Mouse (Mus musculus): Measurements from ENCODE around the gene Msh5. TPM values are rescaled to one million over a fixed set of nuclear protein-coding genes. Genes with fewer than 3 reads are reported as not detected.

The Msh5 gene
- polyA plus RNA-seq, 1 experiment from 2014 or later: 0.50 TPM

- Histone ChIP-seq H3K4me3 (ENCODE audit: inconsistent target) (no peak overlapping the region), H3K79me2 (ENCODE audit: inconsistent target) (no peaks in the 10 kb centered on the region), H3K36me3 (ENCODE audit: inconsistent target) (no peaks in the 10 kb centered on the region), H3K27ac (no peak overlapping the region)
- 65% methylated on average over 9 of the region's 9 CpGs for WGBS (ENCODE audit: missing documents)
These were observed 33.2 kb upstream of the Msh5 start for GRCm38 (mm10) chr17:35079778-35080177.

- peak within 1 kb of the TSS; percentile 19; the same call in 1 of the 2 replicates for H3K27ac ChIP-seq
- peak within 1 kb of the TSS; percentile 29 for H3K4me3 ChIP-seq (ENCODE audit: inconsistent target)
- no peaks in the 10 kb centered on the region for H3K79me2 ChIP-seq (ENCODE audit: inconsistent target)
- 2% methylated on average over 14 of the region's 14 CpGs for WGBS (ENCODE audit: missing documents)
- H3K36me3 ChIP-seq (ENCODE audit: inconsistent target): no peaks in the 10 kb centered on the region
These were observed 31.3 kb upstream of the Msh5 start, which contains the start of gene Ly6g6d for GRCm38 (mm10) chr17:35077786-35078233. Ly6g6d (minus strand) TSS chr17:35078065.

- Histone ChIP-seq H3K27ac (0 out of 2 replicates have a peak overlapping the region, but pooled peaks have one; percentile 19), H3K4me3 (ENCODE audit: inconsistent target) (peak overlapping the region; percentile 29), H3K79me2 (ENCODE audit: inconsistent target) (no peaks in the 10 kb centered on the region), H3K36me3 (ENCODE audit: inconsistent target) (no peaks in the 10 kb centered on the region)
- 28% methylated on average over 2 of the region's 2 CpGs for WGBS (ENCODE audit: missing documents)
These were observed 30.7 kb upstream of the Msh5 start for GRCm38 (mm10) chr17:35077285-35077684.

- WGBS (ENCODE audit: missing documents): 68% methylated on average over 10 of the region's 10 CpGs
- H3K4me3 ChIP-seq (ENCODE audit: inconsistent target): peak within 1 kb of the TSS; percentile 29
- H3K27ac ChIP-seq: peak within 1 kb of the TSS; percentile 19; the same call in 1 of the 2 replicates
- H3K79me2 ChIP-seq (ENCODE audit: inconsistent target): no peaks in the 10 kb centered on the region
- H3K36me3 ChIP-seq (ENCODE audit: inconsistent target): no peaks in the 10 kb centered on the region
These were observed 30.1 kb upstream of the Msh5 start, which contains the start of gene Ly6g6e for GRCm38 (mm10) chr17:35076507-35077176. Ly6g6e (plus strand) TSS chr17:35076902.

- no peaks in the 10 kb centered on the region for H3K79me2 ChIP-seq (ENCODE audit: inconsistent target)
- H3K4me3 ChIP-seq (ENCODE audit: inconsistent target): no peak overlapping the region
- WGBS (ENCODE audit: missing documents): 18% methylated on average over 17 of the region's 17 CpGs
- no peaks in the 10 kb centered on the region for H3K36me3 ChIP-seq (ENCODE audit: inconsistent target)
- no peak overlapping the region for H3K27ac ChIP-seq
These were observed 27.6 kb upstream of the Msh5 start for GRCm38 (mm10) chr17:35074097-35074496.

- WGBS (ENCODE audit: missing documents): 85% methylated on average over 8 of the region's 9 CpGs
- Histone ChIP-seq H3K79me2 (ENCODE audit: inconsistent target) (no peaks in the 10 kb centered on the region), H3K4me3 (ENCODE audit: inconsistent target) (no peak overlapping the region), H3K27ac (no peak overlapping the region), H3K36me3 (ENCODE audit: inconsistent target) (no peaks in the 10 kb centered on the region)
These were observed 24.9 kb upstream of the Msh5 start for GRCm38 (mm10) chr17:35071454-35071853.

GRCm38 (mm10) chr17:35070556-35071229, 24.1 kb upstream of the Msh5 start:
- Histone ChIP-seq H3K79me2 (ENCODE audit: inconsistent target) (no peaks in the 10 kb centered on the region), H3K27ac (no peak overlapping the region), H3K4me3 (ENCODE audit: inconsistent target) (no peak overlapping the region), H3K36me3 (ENCODE audit: inconsistent target) (no peaks in the 10 kb centered on the region)
- WGBS (ENCODE audit: missing documents): 57% methylated on average over 5 of the region's 6 CpGs

- Histone ChIP-seq H3K4me3 (ENCODE audit: inconsistent target) (no peak overlapping the region), H3K27ac (no peak overlapping the region)
These were observed 21.8 kb upstream of the Msh5 start for GRCm38 (mm10) chr17:35068213-35068914.

GRCm38 (mm10) chr17:35066084-35066483, 19.5 kb upstream of the Msh5 start, which contains the start of gene Mpig6b:
Mpig6b (minus strand) TSS chr17:35066184.
- Histone ChIP-seq H3K79me2 (ENCODE audit: inconsistent target) (no peaks in the 10 kb centered on the region), H3K27ac (no peak within 1 kb of the TSS), H3K36me3 (ENCODE audit: inconsistent target) (no peaks in the 10 kb centered on the region), H3K4me3 (ENCODE audit: inconsistent target) (peak within 1 kb of the TSS; percentile 10; the same call in 1 of the 2 replicates)
- WGBS (ENCODE audit: missing documents): 82% methylated on average over 8 of the region's 10 CpGs

More at GRCm38 (mm10) chr17:35068213-35068914, 21.8 kb upstream of the Msh5 start:
- H3K36me3 ChIP-seq (ENCODE audit: inconsistent target): no peaks in the 10 kb centered on the region
- H3K79me2 ChIP-seq (ENCODE audit: inconsistent target): no peaks in the 10 kb centered on the region
- WGBS (ENCODE audit: missing documents): 74% methylated on average over 17 of the region's 17 CpGs

- Histone ChIP-seq H3K79me2 (ENCODE audit: inconsistent target) (no peaks in the 10 kb centered on the region), H3K4me3 (ENCODE audit: inconsistent target) (peak within 1 kb of the TSS; percentile 10; the same call in 1 of the 2 replicates), H3K36me3 (ENCODE audit: inconsistent target) (no peaks in the 10 kb centered on the region), H3K27ac (no peak within 1 kb of the TSS)
- WGBS (ENCODE audit: missing documents): 4% methylated on average over 47 of the region's 48 CpGs
These were observed 18.7 kb upstream of the Msh5 start, which contains the start of gene Ly6g6c for GRCm38 (mm10) chr17:35064951-35065947. Ly6g6c (plus strand) TSS chr17:35065388.

- peak overlapping the region; percentile 10; the same call in 1 of the 2 replicates for H3K4me3 ChIP-seq (ENCODE audit: inconsistent target)
- H3K36me3 ChIP-seq (ENCODE audit: inconsistent target): no peaks in the 10 kb centered on the region
- WGBS (ENCODE audit: missing documents): 72% methylated on average over 10 of the region's 10 CpGs
- no peaks in the 10 kb centered on the region for H3K79me2 ChIP-seq (ENCODE audit: inconsistent target)
- no peak overlapping the region for H3K27ac ChIP-seq
These were observed 17.9 kb upstream of the Msh5 start for GRCm38 (mm10) chr17:35064378-35064877.

GRCm38 (mm10) chr17:35063466-35063865, 16.9 kb upstream of the Msh5 start:
- Histone ChIP-seq H3K4me3 (ENCODE audit: inconsistent target) (no peak overlapping the region), H3K27ac (no peak overlapping the region), H3K36me3 (ENCODE audit: inconsistent target) (peaks cover 1% of the 10 kb centered on the region; the same call in 1 of the 2 replicates), H3K79me2 (ENCODE audit: inconsistent target) (no peaks in the 10 kb centered on the region)
- 100% methylated on average over 3 of the region's 3 CpGs for WGBS (ENCODE audit: missing documents)

- Histone ChIP-seq H3K4me3 (ENCODE audit: inconsistent target) (no peak overlapping the region), H3K36me3 (ENCODE audit: inconsistent target) (peaks cover 16% of the 10 kb centered on the region; the same call in 1 of the 2 replicates), H3K79me2 (ENCODE audit: inconsistent target) (no peaks in the 10 kb centered on the region), H3K27ac (no peak overlapping the region)
- 98% methylated on average over 8 of the region's 8 CpGs for WGBS (ENCODE audit: missing documents)
These were observed 14.8 kb upstream of the Msh5 start for GRCm38 (mm10) chr17:35061299-35061698.
